Mouse (Mus musculus) embryonic facial prominence, embryonic 11.5 days (tissue): ENCODE results near the gene Tubg2. TPM values are rescaled to one million over a fixed set of nuclear protein-coding genes. Genes with fewer than 3 reads are reported as not detected.

Experiments used
- ATAC-seq: fragments of 200-750 bp; cut with Nextera tagmentation; replicated peaks from 2 replicates; pipeline ENCODE4 v1.8.0; 2017; ENCODE audit warnings: low read depth; ENCODE audit not compliant: insufficient number of reproducible peaks, low FRiP score, low TSS enrichment
- DNase-seq: peaks from one replicate; pipeline ENCODE4 v3.0.0-alpha.2; 2015; ENCODE audit warnings: low spot score
- H3K27ac ChIP-seq: fragments of 300-500 bp; sonication (generic); replicated peaks from 2 replicates; pipeline ENCODE4 v1.5.1; 2014; ENCODE audit warnings: mild to moderate bottlenecking, low read depth, low read length, control low read depth
- H3K27me3 ChIP-seq: fragments of 300-500 bp; sonication (generic); 2 replicates; pipeline ENCODE4 v1.6.1; 2014; ENCODE audit warnings: mild to moderate bottlenecking, low read length, moderate library complexity, mixed read lengths; ENCODE audit not compliant: control insufficient read depth, insufficient read depth
- H3K36me3 ChIP-seq: fragments of 300-500 bp; sonication (generic); replicated peaks from 2 replicates; pipeline ENCODE4 v1.6.1; 2014; ENCODE audit warnings: low read depth, mild to moderate bottlenecking, low read length, moderate library complexity, mixed read lengths; ENCODE audit not compliant: control insufficient read depth, insufficient read depth
- H3K4me1 ChIP-seq: fragments of 300-500 bp; sonication (generic); 2 replicates; pipeline ENCODE4 v1.6.1; 2014; ENCODE audit warnings: low read length, mixed read lengths; ENCODE audit not compliant: control insufficient read depth, insufficient read depth
- H3K4me2 ChIP-seq: fragments of 300-500 bp; sonication (generic); 2 replicates; pipeline ENCODE4 v1.6.1; 2014; ENCODE audit warnings: low read depth, mild to moderate bottlenecking, control low read depth, low read length, moderate library complexity
- H3K4me3 ChIP-seq: fragments of 300-500 bp; sonication (generic); 2 replicates; pipeline ENCODE4 v1.5.1; 2014; ENCODE audit warnings: low read depth, low read length, control low read depth
- H3K9ac ChIP-seq: fragments of 300-500 bp; sonication (generic); replicated peaks from 2 replicates; pipeline ENCODE4 v1.6.1; 2014; ENCODE audit warnings: mild to moderate bottlenecking, control low read depth, low read length
- H3K9me3 ChIP-seq: fragments of 300-500 bp; sonication (generic); replicated peaks from 2 replicates; pipeline ENCODE4 v1.6.1; 2016; ENCODE audit warnings: mild to moderate bottlenecking, low read length, inconsistent platforms, mixed read lengths; ENCODE audit not compliant: control insufficient read depth
- WGBS: fragments of 180-500 bp; shearing (Covaris S2); extraction: QIAGEN DNeasy Blood & Tissue Kit; methylation state at CpG from one replicate; pipeline ENCODE4 v1.1.7; 2014; 5-methylcytosine and 5-hydroxymethylcytosine counted together
- polyA plus RNA-seq: library from polyadenylated mRNA; unstranded; fragments of >200 nt; fragmentation: Nextera tagmentation; extraction: Ambion mirVana; gene quantifications from 2 replicates; pipeline ENCODE4 v1.2.1, GENCODE M21; 2014

Tubg2 gene
- polyA plus RNA-seq, 1 experiment from 2014 or later: 7.8 TPM

- WGBS: 24% methylated on average over 14 of the region's 14 CpGs
- no peak for ATAC-seq
- Histone ChIP-seq H3K27ac (no peak within 1 kb of the TSS), H3K9me3 (no peaks in the 10 kb centered on the region), H3K27me3 (peaks cover 51% of the 10 kb centered on the region), H3K4me3 (peak within 1 kb of the TSS; percentile 26), H3K4me2 (peak within 1 kb of the TSS; percentile 69), H3K9ac (peak within 1 kb of the TSS; percentile 38), H3K36me3 (no peaks in the 10 kb centered on the region), H3K4me1 (peaks cover 15% of the 10 kb centered on the region)
- peak; percentile 59 for DNase-seq
These were observed 19.3 kb downstream of the Tubg2 start, which contains the start of gene Ccr10 for GRCm38 (mm10) chr11:101174851-101175628. TSS of gene Ccr10 (minus strand) at chr11:101175443.

DNA sequence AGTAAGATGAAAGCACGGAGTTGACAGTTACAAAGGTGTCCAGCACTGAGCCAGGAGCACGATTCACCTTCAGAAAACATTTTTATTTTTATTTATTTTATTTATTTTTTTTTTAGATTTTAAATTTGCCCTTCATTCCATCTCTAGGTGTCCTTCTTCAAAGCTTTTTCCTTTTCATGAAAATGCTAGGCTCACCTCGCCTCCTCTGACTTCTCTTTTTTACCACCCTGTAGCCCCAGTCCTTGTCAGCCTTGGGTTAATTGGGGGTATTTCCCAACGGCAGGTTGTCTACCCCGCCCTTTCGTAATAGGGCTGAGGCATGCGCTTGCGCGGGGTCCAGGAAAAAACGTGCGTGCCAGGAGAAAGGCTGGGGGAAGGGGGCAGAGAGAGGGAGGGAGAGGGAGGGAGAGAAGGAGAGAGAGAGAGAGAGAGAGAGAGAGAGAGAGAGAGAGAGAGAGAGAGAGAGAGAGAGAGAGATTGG, 20.0 kb downstream of the Tubg2 start:
- WGBS: 11% methylated on average over 11 of the region's 11 CpGs
- H3K4me1 ChIP-seq: peaks cover 9% of the 10 kb centered on the region
- no peak for ATAC-seq

GRCm38 (mm10) chr11:101176117-101176691, 20.5 kb downstream of the Tubg2 start:
- DNase-seq: peak; percentile 46
- H3K36me3 ChIP-seq: no peaks in the 10 kb centered on the region
- peak overlapping the region; percentile 50 for H3K4me2 ChIP-seq
- no peaks in the 10 kb centered on the region for H3K9me3 ChIP-seq
- no peak overlapping the region for H3K27ac ChIP-seq
- peaks cover 8% of the 10 kb centered on the region for H3K4me1 ChIP-seq
- H3K27me3 ChIP-seq: peaks cover 45% of the 10 kb centered on the region
- no peak for ATAC-seq
- WGBS: under 1% methylated on average over 25 of the region's 25 CpGs
- peak overlapping the region; percentile 26 for H3K4me3 ChIP-seq
- no peak overlapping the region for H3K9ac ChIP-seq

More for the DNA sequence above, 20.0 kb downstream of the Tubg2 start:
- no peak overlapping the region for H3K27ac ChIP-seq
- H3K4me2 ChIP-seq: peak overlapping the region; percentile 50
- no peaks in the 10 kb centered on the region for H3K36me3 ChIP-seq
- peaks cover 45% of the 10 kb centered on the region for H3K27me3 ChIP-seq
- DNase-seq: no peak
- peak overlapping the region; percentile 26 for H3K4me3 ChIP-seq
- H3K9me3 ChIP-seq: no peaks in the 10 kb centered on the region
- no peak overlapping the region for H3K9ac ChIP-seq

GRCm38 (mm10) chr11:101176933-101177773, 21.4 kb downstream of the Tubg2 start:
- no peak overlapping the region for H3K4me3 ChIP-seq
- H3K36me3 ChIP-seq: no peaks in the 10 kb centered on the region
- H3K9me3 ChIP-seq: no peaks in the 10 kb centered on the region
- WGBS: 26% methylated on average over 22 of the region's 22 CpGs
- H3K27me3 ChIP-seq: peaks cover 45% of the 10 kb centered on the region
- no peak overlapping the region for H3K27ac ChIP-seq
- DNase-seq (peak; percentile 78), ATAC-seq (no peak)
- H3K4me1 ChIP-seq: peaks cover 7% of the 10 kb centered on the region
- H3K9ac ChIP-seq: no peak overlapping the region
- H3K4me2 ChIP-seq: no peak overlapping the region; the same call in 1 of the 2 replicates

GRCm38 (mm10) chr11:101178061-101179058, 22.7 kb downstream of the Tubg2 start:
- no peak for DNase-seq
- H3K27ac ChIP-seq: no peak overlapping the region
- no peak overlapping the region for H3K4me2 ChIP-seq
- ATAC-seq: no peak
- no peak overlapping the region for H3K9ac ChIP-seq
- WGBS: 48% methylated on average over 36 of the region's 36 CpGs
- H3K36me3 ChIP-seq: no peaks in the 10 kb centered on the region
- H3K27me3 ChIP-seq: peaks cover 43% of the 10 kb centered on the region
- no peak overlapping the region for H3K4me3 ChIP-seq
- no peaks in the 10 kb centered on the region for H3K9me3 ChIP-seq
- H3K4me1 ChIP-seq: peaks cover 3% of the 10 kb centered on the region; the same call in 1 of the 2 replicates

DNA sequence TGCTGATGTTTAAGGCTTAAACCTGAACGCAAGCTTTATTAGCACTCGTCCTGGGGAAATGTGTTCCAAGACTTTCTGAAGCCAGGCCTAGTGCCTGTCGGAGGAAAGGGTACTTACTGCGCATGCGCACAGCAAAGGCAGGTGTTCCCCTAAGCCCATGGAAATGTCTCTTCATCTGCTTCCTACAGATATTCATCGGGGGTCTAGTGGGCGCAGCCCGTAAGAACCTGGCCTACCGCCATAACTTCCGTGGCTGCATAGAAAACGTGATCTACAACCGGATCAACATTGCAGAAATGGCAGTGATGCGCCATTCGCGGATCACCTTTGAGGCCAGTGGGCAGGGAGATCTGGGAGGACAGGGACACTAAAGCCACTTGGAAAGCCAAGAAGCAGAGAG, 23.6 kb downstream of the Tubg2 start:
- Histone ChIP-seq H3K36me3 (no peaks in the 10 kb centered on the region), H3K27me3 (peaks cover 39% of the 10 kb centered on the region), H3K4me2 (no peak overlapping the region), H3K4me3 (no peak overlapping the region), H3K9ac (no peak overlapping the region), H3K27ac (no peak overlapping the region), H3K9me3 (no peaks in the 10 kb centered on the region), H3K4me1 (peaks cover 3% of the 10 kb centered on the region; the same call in 1 of the 2 replicates)
- no peak for DNase-seq
- 81% methylated on average over 15 of the region's 15 CpGs for WGBS
- no peak for ATAC-seq

DNA sequence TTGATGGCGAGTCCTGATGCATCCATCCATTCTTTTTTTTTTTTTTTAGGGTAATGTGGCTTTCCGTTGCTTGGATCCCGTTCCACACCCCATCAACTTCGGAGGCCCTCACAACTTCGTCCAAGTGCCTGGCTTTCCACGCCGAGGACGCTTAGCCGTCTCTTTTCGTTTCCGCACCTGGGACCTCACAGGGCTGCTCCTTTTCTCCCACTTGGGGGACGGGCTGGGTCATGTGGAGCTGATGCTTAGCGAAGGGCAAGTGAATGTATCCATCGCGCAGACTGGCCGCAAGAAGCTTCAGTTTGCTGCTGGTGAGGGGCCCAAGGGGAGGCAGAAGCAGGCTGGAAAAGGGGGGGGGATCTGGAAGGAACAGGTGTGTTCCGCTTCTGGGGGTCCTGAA, 24.6 kb downstream of the Tubg2 start:
- Histone ChIP-seq H3K9me3 (no peaks in the 10 kb centered on the region), H3K4me1 (peaks cover under 1% of the 10 kb centered on the region; the same call in 1 of the 2 replicates), H3K27me3 (peaks cover 30% of the 10 kb centered on the region), H3K9ac (no peak overlapping the region), H3K27ac (no peak overlapping the region), H3K36me3 (no peaks in the 10 kb centered on the region), H3K4me3 (no peak overlapping the region), H3K4me2 (no peak overlapping the region)
- ATAC-seq: no peak
- DNase-seq: no peak
- 64% methylated on average over 17 of the region's 17 CpGs for WGBS
